Mouse (Mus musculus): ENCODE data around the gene Tnni2.

DNA sequence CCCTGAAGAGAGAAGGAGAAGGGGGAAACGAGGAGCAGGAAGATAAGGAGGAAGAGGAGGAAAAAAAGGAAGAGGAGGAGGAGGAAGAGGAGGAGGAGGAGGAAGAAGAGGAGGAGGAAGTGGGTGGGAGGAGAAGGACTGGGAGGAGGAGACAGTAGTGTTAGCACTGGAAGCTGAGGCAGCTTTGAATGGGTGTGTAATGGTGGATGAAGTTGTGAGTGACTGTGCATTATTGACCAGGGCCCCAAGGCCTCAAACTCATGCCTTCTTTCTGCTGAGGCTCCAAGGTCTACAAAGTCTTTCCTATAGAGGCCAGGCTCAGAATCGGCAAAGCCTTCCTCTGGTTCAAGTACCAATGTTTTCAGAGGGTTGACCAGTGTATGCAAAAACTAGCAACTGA, 19.8 kb upstream of the Tnni2 start:
- TF ChIP-seq POLR2A (IDR thresholded peaks at IDR 0.05; ENCODE audit: borderline replicate concordance, control insufficient read depth, low read depth, low read length), result no peak
- TF ChIP-seq CTCF (IDR thresholded peaks at IDR 0.05; ENCODE audit: control insufficient read depth, insufficient read depth, low read length), result no peak
